Mouse (Mus musculus): ENCODE data around the gene Ndufs7. TPM values are rescaled to one million over a fixed set of nuclear protein-coding genes. Genes with fewer than 3 reads are reported as not detected.

Ndufs7 gene
- polyA plus RNA-seq, 1 experiment from 2014 or later = 274 TPM

GRCm38 (mm10) chr10:80299824-80300223 lies 50.9 kb downstream of the Ndufs7 start:
- ATAC-seq = no peak
- no peaks in the 10 kb centered on the region for H3K27me3 ChIP-seq
- peak overlapping the region; percentile 86 for H3K4me2 ChIP-seq
- peak overlapping the region; percentile 73 for H3K4me3 ChIP-seq
- H3K4me1 ChIP-seq = peaks cover 94% of the 10 kb centered on the region
- H3K9me3 ChIP-seq (replicated peaks) = no peaks in the 10 kb centered on the region
- H3K36me3 ChIP-seq (ENCODE audit: poor library complexity, severe bottlenecking) = peaks cover 36% of the 10 kb centered on the region
- H3K27ac ChIP-seq = peak overlapping the region; percentile 98
- WGBS = 43% methylated on average over 10 of the region's 10 CpGs
- peak overlapping the region; percentile 99 for H3K9ac ChIP-seq

DNA sequence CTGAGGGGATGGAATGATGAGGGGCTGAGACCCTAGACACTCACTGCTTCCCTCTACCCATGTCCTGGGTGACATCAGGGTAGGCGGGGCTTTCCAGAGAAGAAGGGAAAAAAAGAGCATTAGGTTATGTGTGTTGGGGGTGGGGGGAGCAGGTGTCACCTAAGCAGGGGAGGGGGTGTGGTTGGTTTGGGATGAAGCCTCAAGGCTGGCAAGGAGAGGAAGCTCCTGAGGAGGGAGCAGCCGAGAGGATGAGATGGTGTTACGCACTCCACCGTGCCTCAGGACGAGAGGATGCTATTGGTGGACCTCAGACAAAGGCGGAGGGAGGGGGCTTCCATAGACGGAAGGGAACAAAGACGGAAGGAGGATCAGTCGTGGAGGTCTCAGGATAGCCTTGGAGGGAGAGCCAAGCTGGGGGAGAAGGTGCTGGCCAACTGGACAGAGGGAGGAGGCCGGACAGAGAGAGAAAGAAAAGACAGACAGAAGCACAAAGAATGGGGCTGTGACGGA lies 51.8 kb downstream of the Ndufs7 start:
- H3K9ac ChIP-seq = peak overlapping the region; percentile 99
- H3K36me3 ChIP-seq (ENCODE audit: poor library complexity, severe bottlenecking) = peaks cover 42% of the 10 kb centered on the region
- peak overlapping the region; percentile 86 for H3K4me2 ChIP-seq
- H3K9me3 ChIP-seq (replicated peaks) = no peaks in the 10 kb centered on the region
- no peaks in the 10 kb centered on the region for H3K27me3 ChIP-seq
- ATAC-seq = peak; percentile 83
- peaks cover 91% of the 10 kb centered on the region for H3K4me1 ChIP-seq
- peak overlapping the region; percentile 73 for H3K4me3 ChIP-seq
- H3K27ac ChIP-seq = peak overlapping the region; percentile 98
- WGBS = 5% methylated on average over 11 of the region's 11 CpGs

DNA sequence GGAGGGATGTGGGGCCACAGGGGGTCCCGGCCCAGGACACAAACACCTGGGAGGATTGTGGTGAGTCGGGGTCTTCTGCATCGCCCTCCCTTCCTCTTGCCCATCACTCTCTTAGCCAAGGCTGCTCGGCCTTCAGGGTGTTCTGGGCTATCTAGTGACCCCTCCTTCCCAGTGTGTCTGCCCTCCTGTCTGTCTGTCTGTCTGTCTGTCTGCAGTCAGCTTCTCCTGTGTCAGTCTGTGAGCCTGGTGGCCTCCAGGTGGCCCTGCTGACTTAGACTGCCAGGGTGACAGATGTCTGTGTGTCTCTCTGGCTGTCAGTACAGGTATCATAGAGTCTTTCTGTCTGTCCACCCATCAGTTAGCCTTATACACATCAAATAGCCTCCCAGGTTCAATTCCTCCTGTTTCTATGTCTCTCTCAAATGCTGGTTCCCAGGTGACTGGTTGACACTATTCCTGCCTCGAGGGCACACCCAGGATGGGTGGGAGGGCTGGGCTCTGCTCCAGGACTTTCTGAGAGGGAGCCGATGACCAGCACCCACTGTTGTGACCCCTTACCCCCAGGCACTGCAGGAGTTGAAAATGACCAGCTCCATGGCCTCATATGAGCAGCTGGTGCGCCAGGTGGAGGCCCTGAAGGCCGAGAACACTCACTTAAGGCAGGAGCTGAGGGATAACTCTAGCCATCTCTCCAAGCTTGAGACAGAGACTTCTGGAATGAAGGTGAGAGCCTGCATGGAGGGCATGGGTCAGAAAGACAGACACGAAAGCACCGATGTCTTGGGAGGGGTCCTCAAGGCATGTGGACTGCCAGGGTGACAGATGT lies 52.5 kb downstream of the Ndufs7 start:
- WGBS = 70% methylated on average over 9 of the region's 10 CpGs
- peak overlapping the region; percentile 86 for H3K4me2 ChIP-seq
- H3K36me3 ChIP-seq (ENCODE audit: poor library complexity, severe bottlenecking) = peaks cover 50% of the 10 kb centered on the region
- peak overlapping the region; percentile 73 for H3K4me3 ChIP-seq
- peaks cover 88% of the 10 kb centered on the region for H3K4me1 ChIP-seq
- H3K9me3 ChIP-seq (replicated peaks) = no peaks in the 10 kb centered on the region
- no peaks in the 10 kb centered on the region for H3K27me3 ChIP-seq
- ATAC-seq = no peak; the same call in 1 of the 2 replicates
- H3K27ac ChIP-seq = peak overlapping the region; percentile 98
- H3K9ac ChIP-seq = peak overlapping the region; percentile 99

DNA sequence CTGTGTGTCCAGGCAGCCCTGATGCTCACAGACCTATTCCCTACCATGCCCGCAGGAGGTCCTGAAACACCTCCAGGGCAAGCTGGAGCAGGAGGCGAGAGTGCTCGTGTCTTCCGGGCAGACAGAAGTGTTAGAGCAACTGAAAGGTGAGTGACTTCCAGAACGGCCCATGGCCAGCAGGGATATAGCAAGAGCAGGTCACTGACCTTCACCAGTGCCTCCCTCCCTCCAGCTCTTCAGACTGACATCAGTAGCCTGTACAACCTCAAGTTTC lies 53.1 kb downstream of the Ndufs7 start:
- WGBS = 62% methylated on average over 5 of the region's 5 CpGs
- peak overlapping the region; percentile 86 for H3K4me2 ChIP-seq
- peaks cover 83% of the 10 kb centered on the region for H3K4me1 ChIP-seq
- peak overlapping the region; percentile 99 for H3K9ac ChIP-seq
- H3K27ac ChIP-seq = peak overlapping the region; percentile 98; the same call in 1 of the 2 replicates
- peak overlapping the region; percentile 73 for H3K4me3 ChIP-seq
- no peaks in the 10 kb centered on the region for H3K27me3 ChIP-seq
- H3K9me3 ChIP-seq (replicated peaks) = no peaks in the 10 kb centered on the region
- ATAC-seq = no peak
- H3K36me3 ChIP-seq (ENCODE audit: poor library complexity, severe bottlenecking) = peaks cover 55% of the 10 kb centered on the region

GRCm38 (mm10) chr10:80302471-80302881 lies 53.6 kb downstream of the Ndufs7 start:
- Histone ChIP-seq H3K36me3 (ENCODE audit: poor library complexity, severe bottlenecking) (peaks cover 60% of the 10 kb centered on the region), H3K27ac (peak overlapping the region; percentile 26; the same call in 1 of the 2 replicates), H3K4me2 (peak overlapping the region; percentile 86), H3K9ac (peak overlapping the region; percentile 99), H3K4me3 (peak overlapping the region; percentile 73), H3K4me1 (peaks cover 78% of the 10 kb centered on the region), H3K27me3 (no peaks in the 10 kb centered on the region), H3K9me3 (replicated peaks) (no peaks in the 10 kb centered on the region)
- no peak for ATAC-seq
- WGBS = 21% methylated on average over 9 of the region's 9 CpGs

GRCm38 (mm10) chr10:80304458-80304857 lies 55.5 kb downstream of the Ndufs7 start:
- peak overlapping the region; percentile 40; the same call in 1 of the 2 replicates for H3K9ac ChIP-seq
- no peaks in the 10 kb centered on the region for H3K27me3 ChIP-seq
- ATAC-seq = no peak
- H3K4me3 ChIP-seq = peak overlapping the region; percentile 14; the same call in 1 of the 2 replicates
- peaks cover 80% of the 10 kb centered on the region for H3K36me3 ChIP-seq (ENCODE audit: poor library complexity, severe bottlenecking)
- 36% methylated on average over 12 of the region's 12 CpGs for WGBS
- H3K4me1 ChIP-seq = peaks cover 63% of the 10 kb centered on the region
- H3K4me2 ChIP-seq = peak overlapping the region; percentile 35
- no peaks in the 10 kb centered on the region for H3K9me3 ChIP-seq (replicated peaks)
- no peak overlapping the region for H3K27ac ChIP-seq

DNA sequence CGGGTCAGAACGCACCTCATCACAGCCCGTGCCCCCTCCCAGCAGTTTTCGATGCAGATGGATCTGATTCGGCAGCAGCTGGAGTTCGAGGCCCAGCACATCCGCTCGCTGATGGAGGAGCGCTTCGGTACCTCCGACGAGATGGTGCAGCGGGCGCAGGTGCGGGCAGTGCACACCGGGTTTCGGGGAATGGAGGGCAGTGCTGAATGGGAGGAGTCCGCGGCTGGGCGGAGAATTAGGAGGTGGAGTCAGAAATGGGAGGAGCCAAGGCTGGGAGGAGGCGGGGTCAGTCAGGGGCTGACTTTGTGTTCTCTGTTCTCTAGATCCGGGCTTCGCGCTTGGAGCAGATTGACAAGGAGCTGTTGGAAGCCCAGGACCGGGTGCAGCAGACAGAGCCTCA lies 55.9 kb downstream of the Ndufs7 start:
- H3K9ac ChIP-seq = peak overlapping the region; percentile 40; the same call in 1 of the 2 replicates

More for the DNA sequence above, 55.9 kb downstream of the Ndufs7 start:
- Histone ChIP-seq H3K36me3 (ENCODE audit: poor library complexity, severe bottlenecking) (peaks cover 84% of the 10 kb centered on the region), H3K4me2 (peak overlapping the region; percentile 35), H3K4me3 (peak overlapping the region; percentile 14), H3K27ac (no peak overlapping the region), H3K27me3 (no peaks in the 10 kb centered on the region), H3K9me3 (replicated peaks) (no peaks in the 10 kb centered on the region), H3K4me1 (peaks cover 59% of the 10 kb centered on the region)
- 32% methylated on average over 25 of the region's 25 CpGs for WGBS
- ATAC-seq = no peak

Small RNA genes lying within 50 kb of the gene (microRNA-seq; reads per million reads assigned to microRNA genes)
- 1.6 reads per million for gene Mir6911

Other genes starting within 250 kb of the Ndufs7 start
- gene Arhgap45, start 232.5 kb upstream of the Ndufs7 start, polyA plus RNA-seq (2015; fragmentation: Nextera tagmentation; extraction: Ambion mirVana) = 1.2 and 1.3 TPM in 2 replicates
- gene Polr2e, start 209.3 kb upstream of the Ndufs7 start, polyA plus RNA-seq (2015; fragmentation: Nextera tagmentation; extraction: Ambion mirVana) = 193 and 199 TPM in 2 replicates
- gene Gpx4, start 202.0 kb upstream of the Ndufs7 start, polyA plus RNA-seq (2015; fragmentation: Nextera tagmentation; extraction: Ambion mirVana) = 487 and 489 TPM in 2 replicates
- gene Sbno2, start 143.6 kb upstream of the Ndufs7 start, polyA plus RNA-seq (2015; fragmentation: Nextera tagmentation; extraction: Ambion mirVana) = 11.6 and 13.6 TPM in 2 replicates
- gene Stk11, start 133.3 kb upstream of the Ndufs7 start, polyA plus RNA-seq (2015; fragmentation: Nextera tagmentation; extraction: Ambion mirVana) = 20.7 and 21.6 TPM in 2 replicates
- 454 and 459 TPM in 2 replicates for gene Atp5d, start 110.5 kb upstream of the Ndufs7 start, polyA plus RNA-seq (2015; fragmentation: Nextera tagmentation; extraction: Ambion mirVana)
- gene Cbarp, start 108.3 kb upstream of the Ndufs7 start, polyA plus RNA-seq (2015; fragmentation: Nextera tagmentation; extraction: Ambion mirVana) = 21.2 and 26.8 TPM in 2 replicates
- 35.1 and 37.9 TPM in 2 replicates for gene Midn, start 100.8 kb upstream of the Ndufs7 start, polyA plus RNA-seq (2015; fragmentation: Nextera tagmentation; extraction: Ambion mirVana)
- gene Cirbp, start 83.1 kb upstream of the Ndufs7 start, polyA plus RNA-seq (2015; fragmentation: Nextera tagmentation; extraction: Ambion mirVana) = 274 and 308 TPM in 2 replicates
- gene 1600002K03Rik, start 76.2 kb upstream of the Ndufs7 start, polyA plus RNA-seq (2015; fragmentation: Nextera tagmentation; extraction: Ambion mirVana) = 12.2 and 12.6 TPM in 2 replicates
- 17.7 and 19.5 TPM in 2 replicates for gene Efna2, start 69.6 kb upstream of the Ndufs7 start, polyA plus RNA-seq (2015; fragmentation: Nextera tagmentation; extraction: Ambion mirVana)
- gene Mum1, start 22.7 kb upstream of the Ndufs7 start, polyA plus RNA-seq (2015; fragmentation: Nextera tagmentation; extraction: Ambion mirVana) = 62.1 and 64.7 TPM in 2 replicates
- 18.2 and 18.3 TPM in 2 replicates for gene Gamt, start 11.9 kb downstream of the Ndufs7 start, polyA plus RNA-seq (2015; fragmentation: Nextera tagmentation; extraction: Ambion mirVana)
- 61.7 and 64.9 TPM in 2 replicates for gene Dazap1, start 12.4 kb downstream of the Ndufs7 start, polyA plus RNA-seq (2015; fragmentation: Nextera tagmentation; extraction: Ambion mirVana)
- gene Rps15, start 43.3 kb downstream of the Ndufs7 start, polyA plus RNA-seq (2015; fragmentation: Nextera tagmentation; extraction: Ambion mirVana) = 805 and 828 TPM in 2 replicates
- 129 and 140 TPM in 2 replicates for gene Apc2, start 46.9 kb downstream of the Ndufs7 start, polyA plus RNA-seq (2015; fragmentation: Nextera tagmentation; extraction: Ambion mirVana)
- 42.7 and 43.3 TPM in 2 replicates for gene 2310011J03Rik, start 71.4 kb downstream of the Ndufs7 start, polyA plus RNA-seq (2015; fragmentation: Nextera tagmentation; extraction: Ambion mirVana)
- gene Pcsk4, start 80.4 kb downstream of the Ndufs7 start, polyA plus RNA-seq (2015; fragmentation: Nextera tagmentation; extraction: Ambion mirVana) = 2.9 and 3.0 TPM in 2 replicates
- 2.0 and 3.0 TPM in 2 replicates for gene Reep6, start 80.8 kb downstream of the Ndufs7 start, polyA plus RNA-seq (2015; fragmentation: Nextera tagmentation; extraction: Ambion mirVana)
- 0.18 and 0.21 TPM in 2 replicates for gene Adamtsl5, start 99.3 kb downstream of the Ndufs7 start, polyA plus RNA-seq (2015; fragmentation: Nextera tagmentation; extraction: Ambion mirVana)
- 0.40 and 0.64 TPM in 2 replicates for gene Plk5, start 107.3 kb downstream of the Ndufs7 start, polyA plus RNA-seq (2015; fragmentation: Nextera tagmentation; extraction: Ambion mirVana)
- gene Mex3d, start 138.5 kb downstream of the Ndufs7 start, polyA plus RNA-seq (2015; fragmentation: Nextera tagmentation; extraction: Ambion mirVana) = 15.5 and 16.6 TPM in 2 replicates
- 304 and 319 TPM in 2 replicates for gene Mbd3, start 150.4 kb downstream of the Ndufs7 start, polyA plus RNA-seq (2015; fragmentation: Nextera tagmentation; extraction: Ambion mirVana)
- 593 and 623 TPM in 2 replicates for gene Uqcr11, start 157.7 kb downstream of the Ndufs7 start, polyA plus RNA-seq (2015; fragmentation: Nextera tagmentation; extraction: Ambion mirVana)
- 112 and 119 TPM in 2 replicates for gene Tcf3, start 184.5 kb downstream of the Ndufs7 start, polyA plus RNA-seq (2015; fragmentation: Nextera tagmentation; extraction: Ambion mirVana)
- 0.35 and 0.57 TPM in 2 replicates for gene Onecut3, start 245.7 kb downstream of the Ndufs7 start, polyA plus RNA-seq (2015; fragmentation: Nextera tagmentation; extraction: Ambion mirVana)